In the genomic region with DNA sequence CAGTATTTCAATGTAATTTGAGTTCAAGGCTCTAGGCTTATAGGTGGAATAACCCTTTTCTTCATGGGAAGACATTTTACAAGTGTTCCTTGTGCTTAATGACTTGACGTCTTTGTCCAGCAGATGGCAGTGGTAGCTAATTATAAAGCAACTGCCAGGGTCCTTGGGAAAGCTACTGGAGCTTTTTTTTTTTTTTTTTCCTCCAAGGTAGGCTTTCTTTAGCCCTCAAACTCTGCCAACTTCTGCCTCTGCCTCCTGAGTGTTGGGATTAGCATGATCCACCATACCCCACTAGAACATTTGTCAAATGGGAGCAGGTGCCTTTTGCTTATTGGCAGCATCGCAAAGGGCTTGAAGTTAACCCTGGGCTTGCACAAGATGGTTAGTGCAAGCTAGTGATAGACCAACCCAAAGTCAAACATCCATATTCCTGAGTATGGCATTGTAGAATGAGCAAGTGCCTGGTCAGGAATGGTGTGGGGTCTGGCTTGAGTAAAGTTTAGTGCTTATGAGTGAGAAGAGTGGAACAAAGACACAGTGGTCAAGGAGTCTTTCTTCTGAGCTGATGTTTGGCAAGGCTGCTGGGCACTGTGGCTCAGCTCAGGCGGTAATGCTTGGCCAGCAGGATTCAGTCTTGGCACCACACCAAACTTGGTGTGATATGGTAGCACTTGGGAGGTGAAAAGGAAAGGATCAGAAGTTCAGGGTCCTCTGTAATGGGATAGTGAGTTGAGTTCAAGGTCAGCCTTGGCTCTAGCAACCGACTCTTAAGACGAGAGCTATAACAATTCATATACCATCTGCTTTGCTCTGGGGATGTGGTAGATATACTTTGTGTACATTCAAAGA, we compare ENCODE assay signal across 8 mouse cellular contexts. TPM values are rescaled to one million over a fixed set of nuclear protein-coding genes. Genes with fewer than 3 reads are reported as not detected.
DNase-seq lines count a peak whose midpoint lies in the region; ATAC-seq and TF ChIP-seq lines count a peak whose summit lies in the region.

No protein-coding gene starts in this region.

- H3K9ac ChIP-seq in hindbrain, embryonic 11.5 days (ENCODE audit: low read depth, low read length) = no peak overlapping the region
- no peak overlapping the region; the same call in 1 of the 2 replicates for H3K9ac ChIP-seq in limb, embryonic 14.5 days (ENCODE audit: low read depth, low read length, severe bottlenecking)
- H3K9ac ChIP-seq in neural tube, embryonic 13.5 days = 0 out of 2 replicates have a peak overlapping the region, but pooled peaks have one; percentile 38

- no peak for TF ChIP-seq POLR2A in limb, embryonic 14.5 days (IDR thresholded peaks at IDR 0.05; ENCODE audit: borderline replicate concordance, extremely low read depth, insufficient read depth, insufficient read length)

- DNase-seq in gastrocnemius, adult 2 months = peak; percentile 69
- DNase-seq in gastrocnemius, adult 8-10 months (ENCODE audit: low spot score in 2 of 2) = no peak
- DNase-seq in MN1 (ENCODE audit: low spot score) = peak; percentile 68
- peak; percentile 86 for DNase-seq in embryo, embryonic 10.5 days (ENCODE audit: low spot score)
- peak; percentile 74 for DNase-seq in hindbrain, embryonic 11.5 days (ENCODE audit: low spot score)
- peak; percentile 80 for DNase-seq in limb, embryonic 14.5 days (ENCODE audit: low spot score)
- DNase-seq in right cerebral cortex, postnatal 36 days (ENCODE audit: low spot score in 2 of 2) = no peak

- H3K4me2 ChIP-seq in hindbrain, embryonic 11.5 days (replicated peaks; ENCODE audit: low read depth, low read length) = no peak overlapping the region
- no peak overlapping the region; the same call in 1 of the 2 replicates for H3K4me2 ChIP-seq in limb, embryonic 14.5 days (replicated peaks; ENCODE audit: low read depth, low read length, severe bottlenecking)
- no peak overlapping the region for H3K4me2 ChIP-seq in neural tube, embryonic 13.5 days

- no peaks in the 10 kb centered on the region for H3K9me3 ChIP-seq in hindbrain, embryonic 11.5 days (ENCODE audit: control insufficient read depth, low read length)
- H3K9me3 ChIP-seq in limb, embryonic 14.5 days (ENCODE audit: control insufficient read depth, low read length) = no peaks in the 10 kb centered on the region
- no peaks in the 10 kb centered on the region for H3K9me3 ChIP-seq in neural tube, embryonic 13.5 days

- intact Hi-C loops in gastrocnemius, adult 2 months (cut with DNase I) = loop anchor here (2.0 kb wide), 1 partner anchor 50 kb away; no protein-coding TSS in a partner anchor

- no peaks in the 10 kb centered on the region; the same call in 1 of the 2 replicates for H3K4me1 ChIP-seq in hindbrain, embryonic 11.5 days (replicated peaks; ENCODE audit: control insufficient read depth, insufficient read depth, low read length)
- peaks cover 27% of the 10 kb centered on the region for H3K4me1 ChIP-seq in limb, embryonic 14.5 days (ENCODE audit: control insufficient read depth, insufficient read depth, low read length)
- peaks cover 63% of the 10 kb centered on the region for H3K4me1 ChIP-seq in neural tube, embryonic 13.5 days (replicated peaks)

- no peaks in the 10 kb centered on the region; the same call in 1 of the 2 replicates for H3K36me3 ChIP-seq in hindbrain, embryonic 11.5 days (ENCODE audit: control insufficient read depth, insufficient read depth, low read length)
- peaks cover 50% of the 10 kb centered on the region for H3K36me3 ChIP-seq in limb, embryonic 14.5 days (ENCODE audit: control insufficient read depth, insufficient read depth, low read length)
- H3K36me3 ChIP-seq in neural tube, embryonic 13.5 days = peaks cover 51% of the 10 kb centered on the region

- peak; percentile 50 for TF ChIP-seq CTCF in gastrocnemius, adult 2 months (IDR thresholded peaks at IDR 0.05)

- H3K27me3 ChIP-seq in hindbrain, embryonic 11.5 days (ENCODE audit: control insufficient read depth, insufficient read depth, low read length) = no peaks in the 10 kb centered on the region
- H3K27me3 ChIP-seq in limb, embryonic 14.5 days (ENCODE audit: control insufficient read depth, insufficient read depth, low read length) = no peaks in the 10 kb centered on the region
- H3K27me3 ChIP-seq in neural tube, embryonic 13.5 days = no peaks in the 10 kb centered on the region

- ATAC-seq in hindbrain, embryonic 11.5 days (ENCODE audit: low FRiP score) = peak; percentile 25; the same call in 1 of the 2 replicates
- no peak for ATAC-seq in limb, embryonic 14.5 days (ENCODE audit: low FRiP score, low read depth)
- peak; percentile 25 for ATAC-seq in neural tube, embryonic 13.5 days (ENCODE audit: low read depth)

- peak overlapping the region; percentile 67 for H3K27ac ChIP-seq in gastrocnemius, adult 2 months
- peak overlapping the region; percentile 30; the same call in 1 of the 2 replicates for H3K27ac ChIP-seq in hindbrain, embryonic 11.5 days (ENCODE audit: low read depth, low read length)
- peak overlapping the region; percentile 28; the same call in 1 of the 2 replicates for H3K27ac ChIP-seq in limb, embryonic 14.5 days (replicated peaks; ENCODE audit: low read depth, low read length)
- peak overlapping the region; percentile 69 for H3K27ac ChIP-seq in neural tube, embryonic 13.5 days (replicated peaks)

- H3K4me3 ChIP-seq in gastrocnemius, adult 2 months = no peak overlapping the region
- H3K4me3 ChIP-seq in hindbrain, embryonic 11.5 days (ENCODE audit: low read depth, low read length) = no peak overlapping the region
- H3K4me3 ChIP-seq in limb, embryonic 14.5 days (replicated peaks; ENCODE audit: low read length) = no peak overlapping the region
- H3K4me3 ChIP-seq in neural tube, embryonic 13.5 days = no peak overlapping the region

- WGBS in hindbrain, embryonic 11.5 days = 30% methylated on average over 5 of the region's 5 CpGs
- 20% methylated on average over 5 of the region's 5 CpGs for WGBS in limb, embryonic 14.5 days
- 25% methylated on average over 5 of the region's 5 CpGs for WGBS in neural tube, embryonic 13.5 days

RNA-seq across cellular contexts. Expression of gene Hspa8, which starts 5.9 kb away (rescaled TPM):
- 1,000 to 10,000 TPM; 1,297 to 1,609 TPM for total RNA-seq in gastrocnemius, adult 2 months (2021)
- total RNA-seq in gastrocnemius, adult 8-10 months (2022) = 1,000 to 10,000 TPM in 3 of 4 experiments, 100 to 1,000 TPM in 1; 996 to 1,351 (median 1,061) TPM
- polyA plus RNA-seq in hindbrain, embryonic 11.5 days (2014; fragmentation: Nextera tagmentation; extraction: Ambion mirVana) = 3,718 and 3,764 TPM in 2 replicates
- polyA plus RNA-seq in limb, embryonic 14.5 days (2012; rRNA removed) = 2,115 and 2,701 TPM in 2 replicates
- 1,955 and 2,023 TPM in 2 replicates for polyA plus RNA-seq in limb, embryonic 14.5 days (2014; fragmentation: Nextera tagmentation; extraction: Ambion mirVana)
- polyA plus RNA-seq in neural tube, embryonic 13.5 days (2015; fragmentation: Nextera tagmentation; extraction: Ambion mirVana) = 2,997 and 3,038 TPM in 2 replicates

Comparison
In these comparisons a context has a peak if more than half of its experiments do, and no peak if none do; other contexts are left out.
1. DNase-seq: peak in gastrocnemius, adult 2 months (single experiment), MN1 (single experiment), embryo, embryonic 10.5 days (single experiment), hindbrain, embryonic 11.5 days (single experiment) and limb, embryonic 14.5 days (single experiment); none in gastrocnemius, adult 8-10 months (0 of 2) and right cerebral cortex, postnatal 36 days (0 of 2).
2. Peak in every context shown above with its lines, with median percentiles within 50 percentile points of each other: H3K27ac ChIP-seq.